Mouse (Mus musculus): ENCODE results near the gene Olfr566. TPM values are rescaled to one million over a fixed set of nuclear protein-coding genes. Genes with fewer than 3 reads are reported as not detected.

The Olfr566 gene
- polyA plus RNA-seq (2014; fragmentation: Nextera tagmentation; extraction: Ambion mirVana) = not detected in 2 replicates

DNA sequence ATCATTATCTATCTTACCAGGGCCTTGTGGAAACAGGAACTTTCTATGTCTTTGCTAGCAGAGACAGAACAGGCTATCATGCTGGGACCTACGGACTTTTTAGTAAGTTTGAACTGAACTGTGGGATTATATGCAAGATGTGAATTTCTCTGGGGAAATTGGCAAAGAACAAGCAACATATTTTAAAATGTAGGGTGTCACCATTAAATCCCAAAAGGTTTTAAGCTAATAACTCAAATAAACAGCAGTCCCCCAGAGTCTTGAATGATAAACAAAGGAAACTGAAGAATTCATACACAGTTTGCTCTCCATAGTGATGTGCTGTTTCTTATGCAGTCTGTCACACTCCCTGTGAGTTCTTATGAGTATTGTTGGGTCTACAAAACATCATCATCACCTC, at the start of gene Olfr566:
TSS of gene Olfr566 (minus strand) at position 101 of the 400 bp plus-strand sequence.
- no peak within 1 kb of the TSS for H3K27ac ChIP-seq (replicated peaks; ENCODE audit: low read depth, low read length)
- no peaks in the 10 kb centered on the region for H3K4me1 ChIP-seq (ENCODE audit: control insufficient read depth, insufficient read depth, low read length)
- DNase-seq (no peak), ATAC-seq (ENCODE audit: low FRiP score, low TSS enrichment) (no peak)
- no peaks in the 10 kb centered on the region for H3K36me3 ChIP-seq (ENCODE audit: control insufficient read depth, insufficient read depth, low read length)
- H3K4me2 ChIP-seq (ENCODE audit: low read length) = no peak within 1 kb of the TSS
- no peaks in the 10 kb centered on the region for H3K27me3 ChIP-seq (ENCODE audit: control insufficient read depth, insufficient read depth, low read length)
- no peaks in the 10 kb centered on the region for H3K9me3 ChIP-seq (ENCODE audit: control insufficient read depth, low read length)
- H3K4me3 ChIP-seq (replicated peaks; ENCODE audit: low read depth, low read length) = no peak within 1 kb of the TSS
- no peak within 1 kb of the TSS for H3K9ac ChIP-seq (replicated peaks; ENCODE audit: low read length)
- WGBS = 80% methylated on average over 1 of the region's 1 CpGs

DNA sequence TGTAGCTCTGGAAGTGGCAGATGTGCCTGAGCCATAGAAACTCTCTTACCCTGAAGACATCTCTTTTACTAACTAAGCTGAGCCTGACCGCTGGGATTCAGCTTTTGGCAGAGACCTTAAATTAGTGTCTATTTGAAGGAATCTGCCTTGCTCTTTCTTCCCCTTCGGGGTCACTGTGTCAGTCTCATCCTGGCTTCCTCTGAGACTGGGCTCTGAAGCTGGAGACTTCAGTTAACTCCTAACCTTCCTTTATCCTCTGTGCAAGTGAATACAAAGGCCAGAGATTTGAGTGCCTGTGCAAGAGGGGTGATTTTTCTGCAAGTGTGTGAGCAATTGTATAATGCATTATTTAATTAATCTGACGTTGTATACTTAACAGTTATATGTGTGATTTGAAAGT, 32.2 kb upstream of the Olfr566 start, which contains the start of gene Olfr569:
TSS of gene Olfr569 (minus strand) at position 101 of the 400 bp plus-strand sequence.
- no peak within 1 kb of the TSS for H3K4me2 ChIP-seq (ENCODE audit: low read length)
- no peaks in the 10 kb centered on the region for H3K27me3 ChIP-seq (ENCODE audit: control insufficient read depth, insufficient read depth, low read length)
- no peak within 1 kb of the TSS for H3K9ac ChIP-seq (replicated peaks; ENCODE audit: low read length)
- no peak for DNase-seq
- no peak for ATAC-seq (ENCODE audit: low FRiP score, low TSS enrichment)
- no peak within 1 kb of the TSS for H3K4me3 ChIP-seq (replicated peaks; ENCODE audit: low read depth, low read length)
- WGBS = 75% methylated on average over 3 of the region's 3 CpGs
- no peaks in the 10 kb centered on the region for H3K4me1 ChIP-seq (ENCODE audit: control insufficient read depth, insufficient read depth, low read length)
- H3K9me3 ChIP-seq (ENCODE audit: control insufficient read depth, low read length) = no peaks in the 10 kb centered on the region
- no peaks in the 10 kb centered on the region for H3K36me3 ChIP-seq (ENCODE audit: control insufficient read depth, insufficient read depth, low read length)
- H3K27ac ChIP-seq (replicated peaks; ENCODE audit: low read depth, low read length) = no peak within 1 kb of the TSS

DNA sequence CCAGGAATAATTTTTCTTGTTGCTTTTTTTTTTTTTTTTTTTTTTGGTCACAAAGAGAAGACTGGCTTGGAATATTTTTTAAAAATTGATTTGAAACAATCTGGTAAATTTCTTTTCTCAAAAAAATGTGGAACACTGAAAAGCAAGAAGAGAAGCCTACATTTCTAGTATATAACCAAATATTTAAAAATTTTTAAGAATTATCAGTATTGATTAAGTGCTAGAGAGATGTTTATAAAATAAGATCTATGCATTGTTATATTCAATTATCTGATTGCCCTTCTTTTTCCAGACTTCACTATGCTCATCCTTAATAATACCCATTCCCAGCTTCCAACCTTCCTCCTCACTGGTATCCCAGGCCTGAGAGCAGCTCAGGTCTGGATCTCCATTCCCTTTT, 18.3 kb upstream of the Olfr566 start, which contains the start of gene Olfr568:
TSS of gene Olfr568 (plus strand) at position 301 of the 400 bp plus-strand sequence.
- Histone ChIP-seq H3K36me3 (ENCODE audit: control insufficient read depth, insufficient read depth, low read length) (no peaks in the 10 kb centered on the region), H3K4me2 (ENCODE audit: low read length) (no peak within 1 kb of the TSS), H3K9ac (replicated peaks; ENCODE audit: low read length) (no peak within 1 kb of the TSS), H3K4me1 (ENCODE audit: control insufficient read depth, insufficient read depth, low read length) (no peaks in the 10 kb centered on the region), H3K9me3 (ENCODE audit: control insufficient read depth, low read length) (no peaks in the 10 kb centered on the region), H3K27me3 (ENCODE audit: control insufficient read depth, insufficient read depth, low read length) (no peaks in the 10 kb centered on the region), H3K4me3 (replicated peaks; ENCODE audit: low read depth, low read length) (no peak within 1 kb of the TSS), H3K27ac (replicated peaks; ENCODE audit: low read depth, low read length) (no peak within 1 kb of the TSS)
- DNase-seq = no peak
- no peak for ATAC-seq (ENCODE audit: low FRiP score, low TSS enrichment)

DNA sequence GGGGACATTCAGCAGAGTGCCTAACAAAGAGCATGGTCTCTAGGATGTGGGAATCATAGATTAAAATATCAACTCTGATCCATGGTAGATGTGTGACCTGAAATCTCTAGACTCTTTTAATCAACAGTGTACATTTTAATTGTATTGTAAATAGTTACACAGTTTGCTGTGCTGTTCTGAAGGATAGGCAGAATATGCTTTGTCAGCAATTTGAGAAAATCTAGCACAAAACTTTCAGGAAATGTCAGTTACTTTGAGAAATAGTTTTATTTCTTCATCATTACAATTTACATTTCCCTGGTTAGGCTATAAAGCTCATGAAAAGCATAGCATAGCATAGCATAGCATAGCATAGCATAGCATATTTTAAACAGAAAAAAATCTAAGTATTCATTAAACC, 2.8 kb downstream of the Olfr566 start:
- Histone ChIP-seq H3K9me3 (ENCODE audit: control insufficient read depth, low read length) (no peaks in the 10 kb centered on the region), H3K4me2 (ENCODE audit: low read length) (no peak overlapping the region), H3K4me1 (ENCODE audit: control insufficient read depth, insufficient read depth, low read length) (no peaks in the 10 kb centered on the region), H3K27ac (replicated peaks; ENCODE audit: low read depth, low read length) (no peak overlapping the region), H3K4me3 (replicated peaks; ENCODE audit: low read depth, low read length) (no peak overlapping the region), H3K27me3 (ENCODE audit: control insufficient read depth, insufficient read depth, low read length) (no peaks in the 10 kb centered on the region), H3K9ac (replicated peaks; ENCODE audit: low read length) (no peak overlapping the region), H3K36me3 (ENCODE audit: control insufficient read depth, insufficient read depth, low read length) (no peaks in the 10 kb centered on the region)
- DNase-seq = no peak
- no peak for ATAC-seq (ENCODE audit: low FRiP score, low TSS enrichment)

Other genes starting within 250 kb of the Olfr566 start
- gene Olfr553, start 240.5 kb downstream of the Olfr566 start, polyA plus RNA-seq (2014; fragmentation: Nextera tagmentation; extraction: Ambion mirVana) = not detected in 2 replicates
- gene Olfr554, start 220.3 kb downstream of the Olfr566 start, polyA plus RNA-seq (2014; fragmentation: Nextera tagmentation; extraction: Ambion mirVana) = not detected in 2 replicates
- gene Olfr555, start 199.9 kb downstream of the Olfr566 start, polyA plus RNA-seq (2014; fragmentation: Nextera tagmentation; extraction: Ambion mirVana) = not detected in 2 replicates
- gene Olfr556, start 193.9 kb downstream of the Olfr566 start, polyA plus RNA-seq (2014; fragmentation: Nextera tagmentation; extraction: Ambion mirVana) = not detected in 2 replicates
- 6.5 and 8.1 TPM in 2 replicates for gene Trim68, start 171.4 kb downstream of the Olfr566 start, polyA plus RNA-seq (2014; fragmentation: Nextera tagmentation; extraction: Ambion mirVana)
- gene Olfr557, start 162.9 kb downstream of the Olfr566 start, polyA plus RNA-seq (2014; fragmentation: Nextera tagmentation; extraction: Ambion mirVana) = not detected in 2 replicates
- gene Olfr558, start 156.6 kb downstream of the Olfr566 start, polyA plus RNA-seq (2014; fragmentation: Nextera tagmentation; extraction: Ambion mirVana) = not detected in 2 replicates
- not detected in 2 replicates for gene Olfr33, start 139.7 kb downstream of the Olfr566 start, polyA plus RNA-seq (2014; fragmentation: Nextera tagmentation; extraction: Ambion mirVana)
- gene Olfr559, start 131.3 kb downstream of the Olfr566 start, polyA plus RNA-seq (2014; fragmentation: Nextera tagmentation; extraction: Ambion mirVana) = not detected in 2 replicates
- gene Olfr560, start 99.4 kb downstream of the Olfr566 start, polyA plus RNA-seq (2014; fragmentation: Nextera tagmentation; extraction: Ambion mirVana) = not detected in 2 replicates
- gene Olfr78, start 99.3 kb downstream of the Olfr566 start, polyA plus RNA-seq (2014; fragmentation: Nextera tagmentation; extraction: Ambion mirVana) = not detected in 2 replicates
- not detected in 2 replicates for gene Olfr561, start 87.5 kb downstream of the Olfr566 start, polyA plus RNA-seq (2014; fragmentation: Nextera tagmentation; extraction: Ambion mirVana)
- not detected in 2 replicates for gene Olfr564, start 55.3 kb downstream of the Olfr566 start, polyA plus RNA-seq (2014; fragmentation: Nextera tagmentation; extraction: Ambion mirVana)
- not detected in 2 replicates for gene Olfr568, start 18.4 kb upstream of the Olfr566 start, polyA plus RNA-seq (2014; fragmentation: Nextera tagmentation; extraction: Ambion mirVana)
- not detected in 2 replicates for gene Olfr569, start 32.1 kb upstream of the Olfr566 start, polyA plus RNA-seq (2014; fragmentation: Nextera tagmentation; extraction: Ambion mirVana)
- gene Olfr570, start 35.8 kb upstream of the Olfr566 start, polyA plus RNA-seq (2014; fragmentation: Nextera tagmentation; extraction: Ambion mirVana) = not detected in 2 replicates
- gene Olfr571, start 58.8 kb upstream of the Olfr566 start, polyA plus RNA-seq (2014; fragmentation: Nextera tagmentation; extraction: Ambion mirVana) = not detected in 2 replicates
- not detected in 2 replicates for gene Olfr572, start 65.6 kb upstream of the Olfr566 start, polyA plus RNA-seq (2014; fragmentation: Nextera tagmentation; extraction: Ambion mirVana)
- gene Olfr573-ps1, start 83.8 kb upstream of the Olfr566 start, polyA plus RNA-seq (2014; fragmentation: Nextera tagmentation; extraction: Ambion mirVana) = not detected in 2 replicates
- gene Olfr574, start 89.7 kb upstream of the Olfr566 start, polyA plus RNA-seq (2014; fragmentation: Nextera tagmentation; extraction: Ambion mirVana) = not detected in 2 replicates
- not detected in 2 replicates for gene Olfr575, start 100.0 kb upstream of the Olfr566 start, polyA plus RNA-seq (2014; fragmentation: Nextera tagmentation; extraction: Ambion mirVana)
- gene Olfr576, start 103.9 kb upstream of the Olfr566 start, polyA plus RNA-seq (2014; fragmentation: Nextera tagmentation; extraction: Ambion mirVana) = not detected in 2 replicates
- not detected in 2 replicates for gene Olfr577, start 117.2 kb upstream of the Olfr566 start, polyA plus RNA-seq (2014; fragmentation: Nextera tagmentation; extraction: Ambion mirVana)
- not detected in 2 replicates for gene Olfr578, start 130.6 kb upstream of the Olfr566 start, polyA plus RNA-seq (2014; fragmentation: Nextera tagmentation; extraction: Ambion mirVana)
- gene Olfr582, start 179.3 kb upstream of the Olfr566 start, polyA plus RNA-seq (2014; fragmentation: Nextera tagmentation; extraction: Ambion mirVana) = not detected in 2 replicates
- gene Olfr583, start 192.5 kb upstream of the Olfr566 start, polyA plus RNA-seq (2014; fragmentation: Nextera tagmentation; extraction: Ambion mirVana) = not detected in 2 replicates
- not detected in 2 replicates for gene Olfr584, start 223.1 kb upstream of the Olfr566 start, polyA plus RNA-seq (2014; fragmentation: Nextera tagmentation; extraction: Ambion mirVana)
- gene Olfr585, start 239.0 kb upstream of the Olfr566 start, polyA plus RNA-seq (2014; fragmentation: Nextera tagmentation; extraction: Ambion mirVana) = not detected in 2 replicates

Data from midbrain, embryonic 14.5 days (tissue).